ENCODE assay signal across 19 mouse cellular contexts in genomic region chr10:22004763-22005162, GRCm38 (mm10).
DNase-seq lines count a peak whose midpoint lies in the region; ATAC-seq and TF ChIP-seq lines count a peak whose summit lies in the region.
"Had no signal": no experiment of that assay in that cellular context is flagged by ENCODE, and none has a peak within 500 bp of the region (broad histone marks: within the 10 kb centered on the region; RNA-seq: fewer than 3 reads in every experiment).

No protein-coding gene starts in this region.

- no peak overlapping the region for H3K4me2 ChIP-seq in limb, embryonic 11.5 days (ENCODE audit: low read depth, severe bottlenecking)
- H3K4me2 ChIP-seq: embryonic facial prominence, embryonic 12.5 days; embryonic facial prominence, embryonic 15.5 days; forebrain, embryonic 15.5 days; heart, embryonic 11.5 days; hindbrain, embryonic 12.5 days; hindbrain, embryonic 15.5 days had no signal

- WGBS in heart, adult 2 months = 59% methylated on average over 5 of the region's 5 CpGs
- 80% methylated on average over 5 of the region's 5 CpGs for WGBS in limb, embryonic 11.5 days
- 84% methylated on average over 5 of the region's 5 CpGs for whole genome bisulfite sequencing in limb, embryonic 10.5 days

- no peak for TF ChIP-seq CTCF in heart, adult 2 months (IDR thresholded peaks at IDR 0.05)

- peak; percentile 0 for DNase-seq in adrenal gland, adult 2 months
- no peak for DNase-seq in adrenal gland, postnatal 25 days
- peak; percentile 74 for DNase-seq in heart, adult 11 months
- no peak for DNase-seq in heart, adult 2 months
- DNase-seq in limb, embryonic 11.5 days (ENCODE audit: low spot score) = peak; percentile 13
- DNase-seq in limb, embryonic 10.5 days (ENCODE audit: low spot score) = no peak
- DNase-seq in right cerebral cortex, postnatal 10 days (ENCODE audit: low spot score in 2 of 2) = peak; percentile 14 to 20
- DNase-seq in right cerebral cortex, postnatal 14 days = no peak
- DNase-seq: adrenal gland, postnatal 10 days; cerebellum, adult 11 months; cerebellum, adult 9-11 months; gastrocnemius, postnatal 25 days had no signal

- no peak overlapping the region for H3K27ac ChIP-seq in heart, adult 2 months
- H3K27ac ChIP-seq in limb, embryonic 11.5 days (replicated peaks; ENCODE audit: low read depth, low read length) = no peak overlapping the region
- H3K27ac ChIP-seq in limb, embryonic 10.5 days = no peak overlapping the region
- H3K27ac ChIP-seq: embryonic facial prominence, embryonic 12.5 days; embryonic facial prominence, embryonic 15.5 days; forebrain, embryonic 15.5 days; hindbrain, embryonic 12.5 days; hindbrain, embryonic 15.5 days had no signal

- H3K4me1 ChIP-seq in heart, adult 2 months (ENCODE audit: control insufficient read depth, insufficient read depth, low read length) = no peaks in the 10 kb centered on the region
- H3K4me1 ChIP-seq in limb, embryonic 11.5 days (ENCODE audit: control insufficient read depth, insufficient read depth, low read length) = no peaks in the 10 kb centered on the region
- no peaks in the 10 kb centered on the region for H3K4me1 ChIP-seq in limb, embryonic 10.5 days
- H3K4me1 ChIP-seq: embryonic facial prominence, embryonic 15.5 days; forebrain, embryonic 15.5 days; hindbrain, embryonic 15.5 days had no signal

- intact Hi-C loops in heart, adult 2 months (cut with DNase I) = no loop called here

- TF ChIP-seq POLR2A in heart, adult 2 months (IDR thresholded peaks at IDR 0.05; ENCODE audit: insufficient read depth, low read depth, low read length) = no peak

- H3K79me2 ChIP-seq in heart, adult 2 months (replicated peaks; ENCODE audit: control insufficient read depth, insufficient read depth, low read length) = no peaks in the 10 kb centered on the region

- H3K27me3 ChIP-seq in heart, adult 2 months (ENCODE audit: control insufficient read depth, insufficient read depth, low read length) = no peaks in the 10 kb centered on the region
- no peaks in the 10 kb centered on the region for H3K27me3 ChIP-seq in limb, embryonic 11.5 days (ENCODE audit: control insufficient read depth, insufficient read depth, low read length)
- H3K27me3 ChIP-seq in limb, embryonic 10.5 days (ENCODE audit: low read depth, poor library complexity, severe bottlenecking) = no peaks in the 10 kb centered on the region
- H3K27me3 ChIP-seq: embryonic facial prominence, embryonic 12.5 days; embryonic facial prominence, embryonic 15.5 days; forebrain, embryonic 15.5 days; hindbrain, embryonic 12.5 days; hindbrain, embryonic 15.5 days had no signal

- no peak overlapping the region for H3K4me3 ChIP-seq in heart, adult 2 months
- no peak overlapping the region for H3K4me3 ChIP-seq in limb, embryonic 11.5 days (ENCODE audit: low read depth, low read length)
- no peak overlapping the region for H3K4me3 ChIP-seq in limb, embryonic 10.5 days
- H3K4me3 ChIP-seq: embryonic facial prominence, embryonic 12.5 days; embryonic facial prominence, embryonic 15.5 days; forebrain, embryonic 15.5 days; hindbrain, embryonic 12.5 days; hindbrain, embryonic 15.5 days had no signal

- ATAC-seq in limb, embryonic 11.5 days (ENCODE audit: insufficient number of reproducible peaks, low FRiP score, low TSS enrichment, low read depth) = no peak
- ATAC-seq: activated CD4-positive, CD25-positive, alpha-beta regulatory T cell, adult 4 months; forebrain, embryonic 15.5 days had no signal

- no peak for TF ChIP-seq EP300 in heart, adult 2 months (IDR thresholded peaks at IDR 0.05; ENCODE audit: insufficient read depth, low read depth, low read length)

- no peaks in the 10 kb centered on the region for H3K9me3 ChIP-seq in limb, embryonic 11.5 days (ENCODE audit: control insufficient read depth, low read length)
- no peaks in the 10 kb centered on the region for H3K9me3 ChIP-seq in limb, embryonic 10.5 days (replicated peaks)
- H3K9me3 ChIP-seq: embryonic facial prominence, embryonic 12.5 days; embryonic facial prominence, embryonic 15.5 days; forebrain, embryonic 15.5 days; hindbrain, embryonic 12.5 days; hindbrain, embryonic 15.5 days had no signal

- H3K9ac ChIP-seq in heart, adult 2 months (ENCODE audit: low read depth, low read length) = no peak overlapping the region
- no peak overlapping the region for H3K9ac ChIP-seq in limb, embryonic 11.5 days (ENCODE audit: low read length)
- H3K9ac ChIP-seq: embryonic facial prominence, embryonic 12.5 days; embryonic facial prominence, embryonic 15.5 days; forebrain, embryonic 15.5 days; hindbrain, embryonic 12.5 days; hindbrain, embryonic 15.5 days had no signal

- H3K36me3 ChIP-seq in heart, adult 2 months (ENCODE audit: control insufficient read depth, insufficient read depth, low read length) = peaks cover 3% of the 10 kb centered on the region; the same call in 1 of the 2 replicates
- no peaks in the 10 kb centered on the region for H3K36me3 ChIP-seq in limb, embryonic 11.5 days (ENCODE audit: control insufficient read depth, insufficient read depth, low read length)
- no peaks in the 10 kb centered on the region for H3K36me3 ChIP-seq in limb, embryonic 10.5 days
- H3K36me3 ChIP-seq: embryonic facial prominence, embryonic 12.5 days; embryonic facial prominence, embryonic 15.5 days; forebrain, embryonic 15.5 days; hindbrain, embryonic 12.5 days; hindbrain, embryonic 15.5 days had no signal

Comparison
In these comparisons a context has a peak if more than half of its experiments do, and no peak if none do; other contexts are left out.
1. DNase-seq: peak in adrenal gland, adult 2 months (single experiment), heart, adult 11 months (single experiment), limb, embryonic 11.5 days (single experiment) and right cerebral cortex, postnatal 10 days (2 of 2); none in adrenal gland, postnatal 25 days (single experiment), heart, adult 2 months (0 of 2), limb, embryonic 10.5 days (single experiment) and right cerebral cortex, postnatal 14 days (single experiment).